Mouse (Mus musculus) heart, embryonic 16.5 days (tissue): ENCODE measurements at regions not wholly inside any gene's neighbourhood (a gene's known extent, or its start where the extent isn't known, plus 50 kb on each side); places are given as distances from the start of the nearest gene placed in this dataset.
"Not testable (repeated sequence)": the region's sequence is repeated elsewhere in the genome, so short reads cannot be mapped to it uniquely, and the experiment has no call there.

Source experiments
- ATAC-seq: fragments of 200-750 bp; cut with Nextera tagmentation; replicated peaks from 2 replicates; pipeline ENCODE4 v1.8.0; 2017; ENCODE audit warnings: moderate number of reproducible peaks; ENCODE audit not compliant: insufficient read depth, low FRiP score; ENCODE audit errors: extremely low read depth
- H3K27ac ChIP-seq: fragments of 300-500 bp; sonication (generic); 2 replicates; pipeline ENCODE4 v1.5.1; 2014; ENCODE audit warnings: mild to moderate bottlenecking, low read length, control low read depth, moderate library complexity
- H3K27me3 ChIP-seq: fragments of 300-500 bp; sonication (generic); 2 replicates; pipeline ENCODE4 v1.6.1; 2014; ENCODE audit warnings: low read length, mixed read lengths; ENCODE audit not compliant: control insufficient read depth, insufficient read depth
- H3K36me3 ChIP-seq: fragments of 300-500 bp; sonication (generic); 2 replicates; pipeline ENCODE4 v1.6.1; 2014; ENCODE audit not compliant: control insufficient read depth, insufficient read depth
- H3K4me1 ChIP-seq: fragments of 300-500 bp; sonication (generic); 2 replicates; pipeline ENCODE4 v1.6.1; 2014; ENCODE audit warnings: low read length, mixed read lengths; ENCODE audit not compliant: control insufficient read depth, insufficient read depth
- H3K4me2 ChIP-seq: fragments of 300-500 bp; sonication (generic); 2 replicates; pipeline ENCODE4 v1.6.1; 2014; ENCODE audit warnings: low read depth, mild to moderate bottlenecking, control low read depth, low read length
- H3K4me3 ChIP-seq: fragments of 300-500 bp; sonication (generic); 2 replicates; pipeline ENCODE4 v1.5.1; 2014; ENCODE audit warnings: mild to moderate bottlenecking, control low read depth, low read length
- H3K9ac ChIP-seq: fragments of 300-500 bp; sonication (generic); 2 replicates; pipeline ENCODE4 v1.6.1; 2014; ENCODE audit warnings: low read length, control low read depth
- H3K9me3 ChIP-seq: fragments of 300-500 bp; sonication (generic); replicated peaks from 2 replicates; pipeline ENCODE4 v1.6.1; 2016; ENCODE audit warnings: low read length; ENCODE audit not compliant: control insufficient read depth
- WGBS: fragments of 180-500 bp; shearing (Covaris S2); extraction: QIAGEN DNeasy Blood & Tissue Kit; methylation state at CpG from one replicate; pipeline ENCODE4 v1.1.7; 2014; 5-methylcytosine and 5-hydroxymethylcytosine counted together

- not testable (repeated sequence) for H3K9ac ChIP-seq, H3K36me3 ChIP-seq, H3K4me2 ChIP-seq, H3K27ac ChIP-seq, H3K27me3 ChIP-seq, H3K9me3 ChIP-seq, H3K4me3 ChIP-seq, ATAC-seq
- peaks cover 14% of the 10 kb centered on the region for H3K4me1 ChIP-seq
These were observed 81.7 kb downstream of the Sik1 start for GRCm38 (mm10) chr17:31773882-31774281.

- Histone ChIP-seq H3K4me2 (no peak overlapping the region), H3K9me3 (peaks cover 6% of the 10 kb centered on the region), H3K27me3 (no peaks in the 10 kb centered on the region), H3K27ac (no peak overlapping the region), H3K9ac (no peak overlapping the region), H3K36me3 (no peaks in the 10 kb centered on the region), H3K4me1 (peaks cover 14% of the 10 kb centered on the region), H3K4me3 (no peak overlapping the region)
- WGBS, result 73% methylated on average over 5 of the region's 5 CpGs
- ATAC-seq, result no peak
These were observed 80.6 kb downstream of the Sik1 start for GRCm38 (mm10) chr17:31775037-31775436.

- Histone ChIP-seq H3K4me3 (no peak overlapping the region), H3K27me3 (no peaks in the 10 kb centered on the region), H3K27ac (no peak overlapping the region), H3K9ac (no peak overlapping the region), H3K4me1 (peaks cover 14% of the 10 kb centered on the region), H3K36me3 (no peaks in the 10 kb centered on the region), H3K4me2 (no peak overlapping the region), H3K9me3 (no peaks in the 10 kb centered on the region)
- WGBS, result 90% methylated on average over 3 of the region's 3 CpGs
- no peak for ATAC-seq
These were observed 79.6 kb downstream of the Sik1 start for GRCm38 (mm10) chr17:31775966-31776365.

GRCm38 (mm10) chr17:31776949-31777607 lies 78.5 kb downstream of the Sik1 start:
- H3K4me1 ChIP-seq, result peaks cover 14% of the 10 kb centered on the region
- no peak overlapping the region for H3K9ac ChIP-seq
- ATAC-seq, result peak; percentile 84
- no peaks in the 10 kb centered on the region for H3K27me3 ChIP-seq
- peak overlapping the region; percentile 64 for H3K27ac ChIP-seq
- H3K36me3 ChIP-seq, result no peaks in the 10 kb centered on the region
- WGBS, result 27% methylated on average over 9 of the region's 9 CpGs
- H3K4me3 ChIP-seq, result no peak overlapping the region
- H3K4me2 ChIP-seq, result no peak overlapping the region
- H3K9me3 ChIP-seq, result no peaks in the 10 kb centered on the region

- Histone ChIP-seq H3K4me3 (no peak overlapping the region), H3K9me3 (no peaks in the 10 kb centered on the region), H3K4me1 (peaks cover 14% of the 10 kb centered on the region), H3K4me2 (no peak overlapping the region), H3K27ac (peak overlapping the region; percentile 64), H3K9ac (no peak overlapping the region), H3K27me3 (no peaks in the 10 kb centered on the region), H3K36me3 (no peaks in the 10 kb centered on the region)
- 71% methylated on average over 5 of the region's 5 CpGs for WGBS
- no peak for ATAC-seq
These were observed 77.9 kb downstream of the Sik1 start for GRCm38 (mm10) chr17:31777751-31778150.

- Histone ChIP-seq H3K36me3 (no peaks in the 10 kb centered on the region), H3K4me1 (peaks cover 14% of the 10 kb centered on the region), H3K27me3 (no peaks in the 10 kb centered on the region), H3K27ac (no peak overlapping the region), H3K4me2 (no peak overlapping the region), H3K4me3 (no peak overlapping the region), H3K9me3 (no peaks in the 10 kb centered on the region), H3K9ac (no peak overlapping the region)
- ATAC-seq, result no peak
- WGBS, result 60% methylated on average over 3 of the region's 3 CpGs
These were observed 76.1 kb downstream of the Sik1 start for GRCm38 (mm10) chr17:31779466-31779865.

- Histone ChIP-seq H3K4me3 (no peak overlapping the region), H3K9me3 (no peaks in the 10 kb centered on the region), H3K4me1 (peaks cover 9% of the 10 kb centered on the region), H3K27me3 (no peaks in the 10 kb centered on the region), H3K27ac (no peak overlapping the region), H3K36me3 (no peaks in the 10 kb centered on the region), H3K4me2 (no peak overlapping the region), H3K9ac (no peak overlapping the region)
- no peak for ATAC-seq
- 76% methylated on average over 6 of the region's 6 CpGs for WGBS
These were observed 73.4 kb downstream of the Sik1 start for GRCm38 (mm10) chr17:31782251-31782650.

GRCm38 (mm10) chr17:31783071-31783470 lies 72.5 kb downstream of the Sik1 start:
- 93% methylated on average over 5 of the region's 5 CpGs for WGBS
- Histone ChIP-seq H3K4me1 (peaks cover under 1% of the 10 kb centered on the region), H3K4me3 (no peak overlapping the region), H3K9me3 (no peaks in the 10 kb centered on the region), H3K36me3 (no peaks in the 10 kb centered on the region), H3K9ac (no peak overlapping the region), H3K4me2 (no peak overlapping the region), H3K27me3 (no peaks in the 10 kb centered on the region), H3K27ac (no peak overlapping the region)
- no peak for ATAC-seq

GRCm38 (mm10) chr17:31788316-31788715 lies 67.3 kb downstream of the Sik1 start:
- WGBS, result 81% methylated on average over 3 of the region's 3 CpGs
- no peaks in the 10 kb centered on the region for H3K27me3 ChIP-seq
- H3K9ac ChIP-seq, result no peak overlapping the region
- H3K4me2 ChIP-seq, result no peak overlapping the region
- no peaks in the 10 kb centered on the region for H3K9me3 ChIP-seq
- H3K4me1 ChIP-seq, result peaks cover 21% of the 10 kb centered on the region
- no peak overlapping the region for H3K27ac ChIP-seq
- no peak overlapping the region for H3K4me3 ChIP-seq
- H3K36me3 ChIP-seq, result no peaks in the 10 kb centered on the region
- no peak for ATAC-seq
